Mouse (Mus musculus) urinary bladder, postnatal 36 days (tissue): Measurements from ENCODE around the gene Pilra.

Source experiments
- DNase-seq, 2 experiments: peaks; one replicate each; pipeline ENCODE4 v3.0.0; 2022; ENCODE audit warnings: low spot score in 2 of 2, mixed read lengths in 1 of 2

The Pilra gene

GRCm38 (mm10) chr5:137779053-137779933 lies 56.8 kb downstream of the Pilra start:
- no peak for DNase-seq

DNA sequence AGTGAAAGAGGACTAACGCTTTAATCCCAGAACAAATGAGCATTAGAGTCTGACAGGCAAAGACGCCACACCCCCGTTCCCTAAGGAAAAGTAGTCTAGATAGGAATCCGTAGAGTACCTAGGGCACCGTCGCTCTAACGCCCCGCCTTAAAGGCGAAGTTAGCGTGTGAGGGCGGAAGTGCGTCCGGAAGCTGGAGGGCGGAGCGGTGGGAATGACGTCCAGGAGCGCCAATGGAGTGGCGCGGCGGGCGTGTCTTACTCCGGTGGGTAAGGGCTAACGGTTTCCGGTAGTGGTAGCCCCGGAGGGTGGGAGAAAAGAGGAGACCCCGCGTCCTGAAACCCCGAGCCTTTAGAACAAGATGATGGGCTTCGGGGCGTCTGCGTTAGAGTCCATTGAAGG lies 57.4 kb downstream of the Pilra start, which contains the start of gene Ppp1r35:
Gene Ppp1r35, plus strand, starts transcription at position 215 of the 400 bp plus-strand sequence.
- DNase-seq, result peak; percentile 96

DNA sequence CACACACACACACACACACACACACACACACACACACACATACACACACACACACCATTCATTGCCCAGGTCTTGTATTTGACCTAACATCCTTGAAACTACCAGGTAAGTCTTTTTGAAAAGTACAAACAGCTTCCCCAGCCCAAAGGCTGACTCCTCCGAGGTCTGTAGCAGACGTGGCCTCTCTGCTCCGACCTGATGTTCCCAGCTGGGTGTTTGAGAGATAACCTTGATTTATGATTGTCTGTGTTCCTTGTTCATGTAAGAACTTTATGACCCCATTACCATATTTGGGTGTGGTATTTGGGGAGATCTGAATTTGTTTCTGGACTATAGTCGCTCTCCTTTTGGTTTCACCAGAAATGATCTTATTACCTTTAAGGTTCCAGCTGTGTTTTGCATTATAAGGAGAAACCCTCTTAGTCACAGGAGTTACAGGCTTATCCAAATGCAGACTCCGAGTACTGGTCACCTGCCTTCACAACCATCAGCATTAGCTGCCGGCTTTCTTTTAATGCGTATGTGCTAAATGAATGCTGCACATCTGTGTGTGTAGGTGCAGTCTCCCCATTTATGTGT lies 58.7 kb downstream of the Pilra start:
- DNase-seq, result no peak

GRCm38 (mm10) chr5:137776408-137776918 lies 59.6 kb downstream of the Pilra start:
- no peak for DNase-seq

DNA sequence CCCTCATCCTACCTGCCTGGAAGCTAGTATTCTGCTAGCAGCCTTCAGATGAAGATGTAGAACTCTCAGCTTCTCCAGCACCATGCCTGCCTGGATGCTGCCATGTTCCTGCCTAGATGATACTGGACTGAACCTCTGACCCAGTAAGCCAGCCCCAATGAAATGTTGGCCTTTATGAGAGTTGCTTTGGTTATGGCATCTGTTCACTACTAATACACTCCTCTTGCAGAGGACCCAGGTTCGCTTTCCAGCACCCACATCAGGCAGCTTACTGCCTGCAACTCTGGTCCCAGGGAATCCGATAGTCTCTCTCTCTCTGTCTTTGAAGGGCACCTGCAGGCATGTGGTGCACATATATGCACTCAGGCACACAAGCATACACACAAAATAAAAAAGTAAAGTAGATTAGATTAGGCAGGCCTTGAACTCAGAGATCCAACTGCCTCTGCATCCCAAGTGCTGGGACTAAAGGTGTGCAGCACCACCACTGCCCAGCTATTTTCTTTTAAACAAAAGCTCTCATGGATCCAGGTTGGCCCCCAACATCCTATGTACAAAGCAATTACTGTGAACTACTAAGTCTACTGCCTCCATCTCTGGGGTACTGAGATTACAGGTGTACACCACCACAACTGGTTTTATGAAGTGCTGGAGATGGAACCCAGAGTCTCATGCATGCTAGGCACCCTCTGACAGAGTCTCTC lies 60.3 kb downstream of the Pilra start:
- no peak for DNase-seq

- DNase-seq, result no peak
These were observed 63.3 kb downstream of the Pilra start for GRCm38 (mm10) chr5:137772755-137773154.
